Mouse (Mus musculus) kidney, embryonic 16.5 days (tissue): ENCODE measurements around the gene Mastl. TPM values are rescaled to one million over a fixed set of nuclear protein-coding genes. Genes with fewer than 3 reads are reported as not detected.
A peak's percentile ranks its signal among the peaks of the same experiment; 100 is the strongest.

Experiments
- ATAC-seq: fragments of 200-750 bp; cut with Nextera tagmentation; 2 replicates; pipeline ENCODE4 v1.8.0; 2017; ENCODE audit warnings: moderate TSS enrichment; ENCODE audit not compliant: low FRiP score, low TSS enrichment
- H3K27ac ChIP-seq: fragments of 300-500 bp; sonication (generic); 2 replicates; pipeline ENCODE4 v1.5.1; 2014; ENCODE audit warnings: low read length
- H3K27me3 ChIP-seq: fragments of 300-500 bp; sonication (generic); 2 replicates; pipeline ENCODE4 v1.6.1; 2014; ENCODE audit warnings: low read length, control low read depth, mixed read lengths; ENCODE audit not compliant: insufficient read depth
- H3K36me3 ChIP-seq: fragments of 300-500 bp; sonication (generic); 2 replicates; pipeline ENCODE4 v1.6.1; 2014; ENCODE audit warnings: low read length, control low read depth, mixed read lengths; ENCODE audit not compliant: insufficient read depth
- H3K4me1 ChIP-seq: fragments of 300-500 bp; sonication (generic); 2 replicates; pipeline ENCODE4 v1.6.1; 2014; ENCODE audit warnings: low read length, control low read depth, mixed read lengths; ENCODE audit not compliant: insufficient read depth
- H3K4me2 ChIP-seq: fragments of 300-500 bp; sonication (generic); replicated peaks from 2 replicates; pipeline ENCODE4 v1.6.1; 2014; ENCODE audit warnings: low read depth, low read length
- H3K4me3 ChIP-seq: fragments of 300-500 bp; sonication (generic); 2 replicates; pipeline ENCODE4 v1.5.1; 2014; ENCODE audit warnings: mild to moderate bottlenecking, low read length
- H3K9ac ChIP-seq: fragments of 300-500 bp; sonication (generic); replicated peaks from 2 replicates; pipeline ENCODE4 v1.6.1; 2014; ENCODE audit warnings: low read length
- H3K9me3 ChIP-seq: fragments of 300-500 bp; sonication (generic); 2 replicates; pipeline ENCODE4 v1.6.1; 2016; ENCODE audit warnings: low read length, control low read depth
- WGBS: fragments of 180-500 bp; shearing (Covaris S2); extraction: QIAGEN DNeasy Blood & Tissue Kit; methylation state at CpG from one replicate; pipeline ENCODE4 v1.1.7; 2014; 5-methylcytosine and 5-hydroxymethylcytosine counted together
- polyA plus RNA-seq: library from polyadenylated mRNA; unstranded; fragments of >200 nt; fragmentation: Nextera tagmentation; extraction: Ambion mirVana; gene quantifications from 2 replicates; pipeline ENCODE4 v1.2.1, GENCODE M21; 2015

Mastl gene
- polyA plus RNA-seq, result 11.3 and 12.5 TPM in 2 replicates

GRCm38 (mm10) chr2:23155777-23156607, at the start of gene Mastl, which contains the start of gene Yme1l1:
Gene Mastl (minus strand): TSS chr2:23156024.
Gene Yme1l1 (plus strand): TSS chr2:23156369.
- Histone ChIP-seq H3K4me3 (peak within 1 kb of the TSS; percentile 78), H3K27me3 (no peaks in the 10 kb centered on the region), H3K4me2 (peak within 1 kb of the TSS; percentile 60), H3K9ac (peak within 1 kb of the TSS; percentile 82), H3K4me1 (peaks cover 20% of the 10 kb centered on the region), H3K36me3 (peaks cover under 1% of the 10 kb centered on the region; the same call in 1 of the 2 replicates), H3K27ac (peak within 1 kb of the TSS; percentile 99), H3K9me3 (no peaks in the 10 kb centered on the region)
- under 1% methylated on average over 61 of the region's 61 CpGs for WGBS
- ATAC-seq, result peak; percentile 99

- H3K4me2 ChIP-seq, result no peak overlapping the region
- no peak overlapping the region for H3K9ac ChIP-seq
- peaks cover 9% of the 10 kb centered on the region for H3K36me3 ChIP-seq
- peak; percentile 49; the same call in 1 of the 2 replicates for ATAC-seq
- no peak overlapping the region for H3K27ac ChIP-seq
- no peaks in the 10 kb centered on the region for H3K4me1 ChIP-seq
- 50% methylated on average over 15 of the region's 15 CpGs for whole genome bisulfite sequencing
- H3K4me3 ChIP-seq, result no peak overlapping the region
- H3K27me3 ChIP-seq, result no peaks in the 10 kb centered on the region
- H3K9me3 ChIP-seq, result no peaks in the 10 kb centered on the region
These were observed 47.3 kb upstream of the Mastl start for GRCm38 (mm10) chr2:23202900-23203670.

- Histone ChIP-seq H3K27ac (no peak overlapping the region), H3K36me3 (peaks cover 9% of the 10 kb centered on the region), H3K27me3 (no peaks in the 10 kb centered on the region), H3K4me2 (no peak overlapping the region), H3K4me1 (no peaks in the 10 kb centered on the region), H3K9ac (no peak overlapping the region), H3K4me3 (no peak overlapping the region), H3K9me3 (no peaks in the 10 kb centered on the region)
- no peak for ATAC-seq
- 85% methylated on average over 1 of the region's 1 CpGs for WGBS
These were observed 45.2 kb upstream of the Mastl start for GRCm38 (mm10) chr2:23201034-23201433.

GRCm38 (mm10) chr2:23194366-23194765, 38.5 kb upstream of the Mastl start:
- ATAC-seq, result no peak
- no peak overlapping the region for H3K4me3 ChIP-seq
- no peak overlapping the region for H3K4me2 ChIP-seq
- 81% methylated on average over 1 of the region's 1 CpGs for WGBS
- no peak overlapping the region for H3K9ac ChIP-seq
- peaks cover 47% of the 10 kb centered on the region for H3K36me3 ChIP-seq
- H3K27ac ChIP-seq, result no peak overlapping the region
- no peaks in the 10 kb centered on the region for H3K9me3 ChIP-seq
- H3K27me3 ChIP-seq, result no peaks in the 10 kb centered on the region
- H3K4me1 ChIP-seq, result no peaks in the 10 kb centered on the region

- peaks cover 45% of the 10 kb centered on the region for H3K36me3 ChIP-seq
- ATAC-seq, result no peak
These were observed 16.5 kb upstream of the Mastl start for GRCm38 (mm10) chr2:23172305-23172704.

GRCm38 (mm10) chr2:23156608-23157081, 821 bp upstream of the Mastl start:
- peak overlapping the region; percentile 60 for H3K4me2 ChIP-seq
- peak overlapping the region; percentile 99 for H3K27ac ChIP-seq
- H3K9ac ChIP-seq, result peak overlapping the region; percentile 82
- peaks cover 6% of the 10 kb centered on the region; the same call in 1 of the 2 replicates for H3K36me3 ChIP-seq
- peak overlapping the region; percentile 78 for H3K4me3 ChIP-seq
- 0% methylated on average over 17 of the region's 17 CpGs for WGBS
- H3K27me3 ChIP-seq, result no peaks in the 10 kb centered on the region
- peak; percentile 14 for ATAC-seq
- peaks cover 20% of the 10 kb centered on the region for H3K4me1 ChIP-seq
- no peaks in the 10 kb centered on the region for H3K9me3 ChIP-seq

More at GRCm38 (mm10) chr2:23172305-23172704, 16.5 kb upstream of the Mastl start:
- Histone ChIP-seq H3K9me3 (no peaks in the 10 kb centered on the region), H3K9ac (no peak overlapping the region), H3K27me3 (no peaks in the 10 kb centered on the region), H3K4me2 (no peak overlapping the region), H3K4me3 (no peak overlapping the region), H3K27ac (no peak overlapping the region), H3K4me1 (no peaks in the 10 kb centered on the region)
- WGBS, result 85% methylated on average over 3 of the region's 3 CpGs

GRCm38 (mm10) chr2:23155199-23155621, 614 bp downstream of the Mastl start:
- Histone ChIP-seq H3K36me3 (peaks cover 3% of the 10 kb centered on the region; the same call in 1 of the 2 replicates), H3K4me1 (peaks cover 20% of the 10 kb centered on the region), H3K4me2 (peak overlapping the region; percentile 58), H3K9ac (peak overlapping the region; percentile 82), H3K27ac (peak overlapping the region; percentile 99), H3K4me3 (peak overlapping the region; percentile 78), H3K27me3 (no peaks in the 10 kb centered on the region), H3K9me3 (no peaks in the 10 kb centered on the region)
- peak; percentile 76 for ATAC-seq
- 4% methylated on average over 5 of the region's 5 CpGs for WGBS

- no peaks in the 10 kb centered on the region for H3K4me1 ChIP-seq
- no peak overlapping the region for H3K4me2 ChIP-seq
- H3K27me3 ChIP-seq, result no peaks in the 10 kb centered on the region
- no peak overlapping the region for H3K4me3 ChIP-seq
- ATAC-seq, result no peak
- peaks cover 23% of the 10 kb centered on the region for H3K36me3 ChIP-seq
- no peak overlapping the region for H3K27ac ChIP-seq
- H3K9ac ChIP-seq, result no peak overlapping the region
- no peaks in the 10 kb centered on the region for H3K9me3 ChIP-seq
These were observed 36.3 kb downstream of the Mastl start for GRCm38 (mm10) chr2:23119573-23119972.

- H3K9me3 ChIP-seq, result no peaks in the 10 kb centered on the region
- no peak overlapping the region for H3K4me3 ChIP-seq
- H3K36me3 ChIP-seq, result peaks cover 7% of the 10 kb centered on the region; the same call in 1 of the 2 replicates
- no peak overlapping the region for H3K4me2 ChIP-seq
- no peaks in the 10 kb centered on the region for H3K4me1 ChIP-seq
- H3K27ac ChIP-seq, result no peak overlapping the region
- H3K9ac ChIP-seq, result no peak overlapping the region
- no peak for ATAC-seq
- H3K27me3 ChIP-seq, result no peaks in the 10 kb centered on the region
These were observed 53.6 kb downstream of the Mastl start for GRCm38 (mm10) chr2:23102266-23102665.
